Mouse (Mus musculus) inflammation-experienced regulatory T-cells, adult 16 weeks (primary cell): ENCODE data around the gene Slc2a13. TPM values are rescaled to one million over a fixed set of nuclear protein-coding genes. Genes with fewer than 3 reads are reported as not detected.

Source experiments
- polyA plus RNA-seq: library from polyadenylated mRNA; unstranded; fragments of 100-300 nt; shearing (Covaris generic); gene quantifications from one replicate; pipeline ENCODE4 v1.2.1, GENCODE M21; 2017

Gene Slc2a13
- polyA plus RNA-seq: 0.05 TPM

DNA sequence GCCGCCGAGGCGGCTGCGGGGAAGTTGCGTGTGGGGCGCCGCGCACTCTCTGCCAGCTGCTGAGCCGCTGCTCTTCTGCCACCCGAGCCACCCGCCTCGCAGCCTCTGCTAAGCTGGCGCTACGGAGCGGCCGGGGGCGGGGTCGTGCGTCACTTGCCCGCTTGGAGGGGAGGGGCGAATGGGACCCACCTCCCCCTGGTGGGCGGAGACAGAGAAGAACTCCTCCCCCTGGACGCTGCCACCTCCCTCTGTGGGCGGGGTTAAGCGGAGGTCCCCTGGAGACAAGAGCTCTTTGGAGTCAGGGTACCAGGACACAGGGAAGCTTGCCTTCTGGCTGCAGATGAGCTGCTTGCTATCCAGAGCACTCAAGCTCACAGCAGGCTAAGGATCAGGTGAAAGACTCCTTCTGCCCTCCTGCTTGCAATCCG is at the start of gene Slc2a13:
Gene Slc2a13, minus strand, starts transcription at position 151 of the 428 bp plus-strand sequence.

Other genes starting within 250 kb of the Slc2a13 start
- gene Lrrk2, start 99.9 kb upstream of the Slc2a13 start, polyA plus RNA-seq: 0.83 TPM